Mouse (Mus musculus) embryonic facial prominence, embryonic 10.5 days (tissue): Measurements from ENCODE around the gene Snx27. TPM values are rescaled to one million over a fixed set of nuclear protein-coding genes. Genes with fewer than 3 reads are reported as not detected.
A peak's percentile ranks its signal among the peaks of the same experiment; 100 is the strongest.

ENCODE experiments used
- DNase-seq: peaks from one replicate; pipeline ENCODE4 v3.0.0-alpha.2; 2017; ENCODE audit warnings: low spot score
- H3K27ac ChIP-seq: fragments of 300-500 bp; sonication (generic); replicated peaks from 2 replicates; pipeline ENCODE4 v1.5.1; 2016; ENCODE audit warnings: mild to moderate bottlenecking
- H3K27me3 ChIP-seq: fragments of 300-500 bp; sonication (generic); replicated peaks from 2 replicates; pipeline ENCODE4 v1.6.1; 2016; ENCODE audit warnings: low read depth, mild to moderate bottlenecking; ENCODE audit not compliant: poor library complexity, severe bottlenecking
- H3K36me3 ChIP-seq: fragments of 300-500 bp; sonication (generic); replicated peaks from 2 replicates; pipeline ENCODE4 v1.6.1; 2016; ENCODE audit warnings: mild to moderate bottlenecking, moderate library complexity
- H3K4me1 ChIP-seq: fragments of 300-500 bp; sonication (generic); 2 replicates; pipeline ENCODE4 v1.6.1; 2016
- H3K4me3 ChIP-seq: fragments of 300-500 bp; sonication (generic); 2 replicates; pipeline ENCODE4 v1.5.1; 2016; ENCODE audit warnings: mild to moderate bottlenecking, moderate library complexity
- H3K9me3 ChIP-seq: fragments of 300-500 bp; sonication (generic); 2 replicates; pipeline ENCODE4 v1.6.1; 2016; ENCODE audit warnings: mild to moderate bottlenecking
- WGBS: fragments of 180-500 bp; shearing (Covaris S2); methylation state at CpG from one replicate; pipeline ENCODE4 v1.1.7; 2016; 5-methylcytosine and 5-hydroxymethylcytosine counted together
- polyA plus RNA-seq: library from polyadenylated mRNA; unstranded; fragments of >200 nt; fragmentation: Nextera tagmentation; extraction: Ambion mirVana; gene quantifications from 2 replicates; pipeline ENCODE4 v1.2.1, GENCODE M21; 2016

Gene Snx27
- polyA plus RNA-seq, 1 experiment from 2014 or later, result 39.3 TPM

- no peaks in the 10 kb centered on the region for H3K36me3 ChIP-seq
- H3K4me1 ChIP-seq, result no peaks in the 10 kb centered on the region
- H3K27me3 ChIP-seq, result no peaks in the 10 kb centered on the region
- 7% methylated on average over 4 of the region's 4 CpGs for WGBS
- DNase-seq, result peak; percentile 60
- H3K9me3 ChIP-seq, result no peaks in the 10 kb centered on the region
- H3K4me3 ChIP-seq, result no peak overlapping the region
- H3K27ac ChIP-seq, result no peak overlapping the region
Observed at GRCm38 (mm10) chr3:94601959-94602358, 19.4 kb upstream of the Snx27 start.

GRCm38 (mm10) chr3:94597224-94597779 lies 14.8 kb upstream of the Snx27 start:
- H3K9me3 ChIP-seq, result peaks cover 8% of the 10 kb centered on the region; the same call in 1 of the 2 replicates
- H3K27me3 ChIP-seq, result no peaks in the 10 kb centered on the region
- no peak overlapping the region for H3K27ac ChIP-seq
- 83% methylated on average over 3 of the region's 3 CpGs for WGBS
- H3K4me1 ChIP-seq, result no peaks in the 10 kb centered on the region
- DNase-seq, result no peak
- H3K4me3 ChIP-seq, result no peak overlapping the region
- no peaks in the 10 kb centered on the region for H3K36me3 ChIP-seq

GRCm38 (mm10) chr3:94595871-94596287 lies 13.4 kb upstream of the Snx27 start:
- H3K36me3 ChIP-seq, result no peaks in the 10 kb centered on the region
- no peak for DNase-seq
- H3K4me3 ChIP-seq, result no peak overlapping the region
- H3K27me3 ChIP-seq, result no peaks in the 10 kb centered on the region
- no peak overlapping the region for H3K27ac ChIP-seq
- H3K9me3 ChIP-seq, result peaks cover 8% of the 10 kb centered on the region; the same call in 1 of the 2 replicates
- 87% methylated on average over 6 of the region's 6 CpGs for WGBS
- H3K4me1 ChIP-seq, result no peaks in the 10 kb centered on the region

- peaks cover 8% of the 10 kb centered on the region; the same call in 1 of the 2 replicates for H3K9me3 ChIP-seq
- no peak overlapping the region for H3K27ac ChIP-seq
- H3K4me1 ChIP-seq, result no peaks in the 10 kb centered on the region
- DNase-seq, result no peak
- no peaks in the 10 kb centered on the region for H3K27me3 ChIP-seq
- no peaks in the 10 kb centered on the region for H3K36me3 ChIP-seq
- no peak overlapping the region for H3K4me3 ChIP-seq
- WGBS, result 82% methylated on average over 5 of the region's 5 CpGs
Observed at GRCm38 (mm10) chr3:94591066-94591465, 8.6 kb upstream of the Snx27 start.

- 69% methylated on average over 5 of the region's 5 CpGs for WGBS
- no peaks in the 10 kb centered on the region for H3K4me1 ChIP-seq
Observed at GRCm38 (mm10) chr3:94587962-94588361, 5.4 kb upstream of the Snx27 start.

GRCm38 (mm10) chr3:94582944-94583343 lies 428 bp upstream of the Snx27 start:
- H3K4me1 ChIP-seq, result peaks cover 27% of the 10 kb centered on the region
- no peaks in the 10 kb centered on the region for H3K27me3 ChIP-seq
- H3K27ac ChIP-seq, result 0 out of 2 replicates have a peak overlapping the region, but pooled peaks have one; percentile 96
- WGBS, result 71% methylated on average over 7 of the region's 7 CpGs
- DNase-seq, result no peak
- H3K4me3 ChIP-seq, result peak overlapping the region; percentile 93
- H3K9me3 ChIP-seq, result no peaks in the 10 kb centered on the region
- no peaks in the 10 kb centered on the region for H3K36me3 ChIP-seq

More at GRCm38 (mm10) chr3:94587962-94588361, 5.4 kb upstream of the Snx27 start:
- no peak overlapping the region for H3K27ac ChIP-seq
- peaks cover 2% of the 10 kb centered on the region; the same call in 1 of the 2 replicates for H3K9me3 ChIP-seq
- no peak for DNase-seq
- H3K27me3 ChIP-seq, result no peaks in the 10 kb centered on the region
- no peaks in the 10 kb centered on the region for H3K36me3 ChIP-seq
- H3K4me3 ChIP-seq, result no peak overlapping the region

- whole genome bisulfite sequencing, result under 1% methylated on average over 48 of the region's 48 CpGs
- Histone ChIP-seq H3K27me3 (no peaks in the 10 kb centered on the region), H3K4me1 (peaks cover 27% of the 10 kb centered on the region), H3K36me3 (no peaks in the 10 kb centered on the region), H3K27ac (peak overlapping the region; percentile 96), H3K9me3 (no peaks in the 10 kb centered on the region), H3K4me3 (peak overlapping the region; percentile 93)
- no peak for DNase-seq
Observed at GRCm38 (mm10) chr3:94581793-94582455, 592 bp downstream of the Snx27 start.

- H3K36me3 ChIP-seq, result no peaks in the 10 kb centered on the region
- 4% methylated on average over 16 of the region's 16 CpGs for WGBS
- H3K4me3 ChIP-seq, result peak overlapping the region; percentile 93
- peaks cover 27% of the 10 kb centered on the region for H3K4me1 ChIP-seq
- peak; percentile 44 for DNase-seq
- no peaks in the 10 kb centered on the region for H3K27me3 ChIP-seq
- H3K9me3 ChIP-seq, result no peaks in the 10 kb centered on the region
- peak overlapping the region; percentile 96 for H3K27ac ChIP-seq
Observed at GRCm38 (mm10) chr3:94581138-94581780, 1.3 kb downstream of the Snx27 start.

- no peak overlapping the region for H3K27ac ChIP-seq
- H3K9me3 ChIP-seq, result no peaks in the 10 kb centered on the region
- no peak overlapping the region for H3K4me3 ChIP-seq
- H3K27me3 ChIP-seq, result no peaks in the 10 kb centered on the region
- 87% methylated on average over 6 of the region's 6 CpGs for WGBS
- 0 out of 2 replicates have a peak, but pooled peaks cover 2% of the 10 kb centered on the region for H3K36me3 ChIP-seq
- DNase-seq, result no peak
- peaks cover 7% of the 10 kb centered on the region for H3K4me1 ChIP-seq
Observed at GRCm38 (mm10) chr3:94574506-94574905, 8.0 kb downstream of the Snx27 start.

- Histone ChIP-seq H3K27ac (no peak overlapping the region), H3K27me3 (no peaks in the 10 kb centered on the region), H3K4me1 (peaks cover 18% of the 10 kb centered on the region), H3K9me3 (no peaks in the 10 kb centered on the region), H3K36me3 (0 out of 2 replicates have a peak, but pooled peaks cover 2% of the 10 kb centered on the region), H3K4me3 (no peak overlapping the region)
- no peak for DNase-seq
- WGBS, result 65% methylated on average over 2 of the region's 2 CpGs
Observed at GRCm38 (mm10) chr3:94567242-94567641, 15.3 kb downstream of the Snx27 start.

- Histone ChIP-seq H3K9me3 (no peaks in the 10 kb centered on the region), H3K4me3 (no peak overlapping the region), H3K27me3 (no peaks in the 10 kb centered on the region), H3K4me1 (peaks cover 18% of the 10 kb centered on the region), H3K36me3 (peaks cover 11% of the 10 kb centered on the region), H3K27ac (no peak overlapping the region)
- WGBS, result 50% methylated on average over 2 of the region's 2 CpGs
- no peak for DNase-seq
Observed at GRCm38 (mm10) chr3:94565557-94565956, 17.0 kb downstream of the Snx27 start.

GRCm38 (mm10) chr3:94565127-94565526 lies 17.4 kb downstream of the Snx27 start:
- no peaks in the 10 kb centered on the region for H3K27me3 ChIP-seq
- peaks cover 18% of the 10 kb centered on the region for H3K4me1 ChIP-seq
- H3K36me3 ChIP-seq, result peaks cover 15% of the 10 kb centered on the region
- H3K4me3 ChIP-seq, result no peak overlapping the region
- no peak for DNase-seq
- H3K9me3 ChIP-seq, result no peaks in the 10 kb centered on the region
- H3K27ac ChIP-seq, result peak overlapping the region; percentile 35; the same call in 1 of the 2 replicates
- WGBS, result 57% methylated on average over 3 of the region's 3 CpGs
